Mouse (Mus musculus) E14TG2a.4 (cell line): ENCODE results near the gene Sh2d4b.

ENCODE experiments used
- CTCF ChIP-seq: conservative IDR thresholded peaks from 2 replicates; pipeline ENCODE4 v1.5.1; 2014; ENCODE audit warnings: low read length
- POU5F1 ChIP-seq: IDR thresholded peaks from 2 replicates; pipeline ENCODE4 v1.6.1; 2014; ENCODE audit warnings: low read length, borderline replicate concordance

- TF ChIP-seq CTCF: no peak
- TF ChIP-seq POU5F1: no peak
These were observed 18.5 kb upstream of the Sh2d4b start for GRCm38 (mm10) chr14:40911529-40911928.
